Mouse (Mus musculus): ENCODE data around the gene Gys1.
A peak's percentile ranks its signal among the peaks of the same experiment; 100 is the strongest.
"Not testable (repeated sequence)": the region's sequence is repeated elsewhere in the genome, so short reads cannot be mapped to it uniquely, and the experiment has no call there.

Gene Gys1

DNA sequence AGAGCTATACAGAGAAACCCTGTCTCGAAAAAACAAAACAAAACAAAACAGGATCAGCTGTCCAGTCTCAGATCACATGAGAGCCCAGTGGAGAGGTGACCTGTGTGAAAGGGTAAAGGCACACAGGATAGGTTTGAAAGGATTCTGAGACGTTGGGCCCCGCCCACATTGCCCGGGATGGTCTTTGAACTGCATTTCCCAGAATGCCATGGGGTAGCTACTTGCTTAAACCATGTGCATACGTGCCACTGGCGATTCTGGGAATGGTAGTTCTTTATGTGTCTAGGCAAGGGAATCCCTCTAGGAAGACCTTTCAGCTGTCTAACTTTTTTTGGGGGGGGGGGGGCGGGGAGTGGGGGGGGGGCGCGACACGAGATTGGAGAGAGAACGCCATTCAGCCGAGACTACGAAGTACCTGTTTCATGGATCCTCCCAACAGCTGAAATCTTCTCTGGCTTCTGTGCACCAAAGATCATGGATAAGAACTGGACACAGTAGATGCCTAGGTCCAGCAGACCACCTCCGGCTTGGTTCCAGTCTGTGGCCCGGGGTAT lies 46.8 kb downstream of the Gys1 start, which contains the start of gene Tulp2:
TSS of gene Tulp2 (plus strand) at position 504 of the 554 bp plus-strand sequence.
- peak; percentile 80 for DNase-seq

DNA sequence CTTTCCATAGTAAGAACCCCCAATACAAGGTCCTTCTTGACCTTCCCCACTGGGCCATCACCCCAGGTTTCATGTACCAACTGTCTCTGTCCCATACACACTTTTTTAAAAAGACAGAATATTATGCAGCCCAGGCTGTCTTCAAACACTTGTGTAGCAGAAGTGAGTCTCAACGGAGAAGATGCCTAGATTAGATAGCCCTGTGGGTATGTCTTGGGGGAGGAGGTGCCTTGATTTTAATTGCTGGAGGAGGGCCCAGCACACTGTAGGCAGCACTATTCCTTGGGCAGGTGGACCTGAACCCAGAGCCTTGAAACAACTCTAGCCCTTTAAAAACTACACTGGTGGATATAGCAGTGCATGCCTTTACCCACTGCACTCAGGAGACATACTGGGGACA lies 47.5 kb downstream of the Gys1 start:
- DNase-seq, result no peak

GRCm38 (mm10) chr7:45484985-45485384 lies 50.3 kb downstream of the Gys1 start:
- not testable (repeated sequence) for DNase-seq

- DNase-seq, result no peak
Observed at GRCm38 (mm10) chr7:45486158-45486557, 51.5 kb downstream of the Gys1 start.

DNA sequence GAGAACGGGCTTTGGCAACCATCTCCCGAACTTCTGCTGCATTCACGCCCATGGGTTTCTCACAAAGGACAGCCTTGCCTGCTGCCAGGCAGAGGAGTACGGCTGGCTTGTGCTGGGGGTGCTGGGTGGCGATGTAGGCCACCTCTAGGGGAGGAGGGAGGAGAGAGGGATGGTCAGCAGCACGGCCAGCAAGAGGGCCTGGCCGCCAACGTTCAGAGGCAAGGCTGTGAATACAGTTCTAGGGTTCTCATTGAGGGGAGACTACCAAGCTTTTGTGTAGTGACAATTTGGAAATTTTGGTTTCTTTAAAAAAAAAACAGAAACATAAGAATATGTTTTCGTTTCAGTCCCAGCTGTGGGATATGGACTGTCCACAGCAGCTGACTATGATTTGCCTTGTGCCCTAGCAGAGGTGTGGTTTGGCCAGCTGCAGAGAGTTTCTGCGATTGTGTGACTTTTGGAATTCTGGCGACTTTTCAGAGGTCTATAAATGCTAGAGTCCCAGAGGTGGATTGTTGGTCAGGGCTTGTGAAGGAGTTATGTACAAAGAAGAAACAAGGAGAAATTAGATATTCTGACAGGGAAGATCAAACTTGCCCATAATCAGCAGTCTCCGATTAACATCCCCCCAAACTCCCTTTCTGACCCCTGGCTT lies 52.2 kb downstream of the Gys1 start, which contains the start of gene Gm45808:
TSS of gene Gm45808 (minus strand) at position 51 of the 655 bp plus-strand sequence.
- no peak for DNase-seq

- no peak for DNase-seq
Observed at GRCm38 (mm10) chr7:45487861-45488292, 53.2 kb downstream of the Gys1 start.

DNA sequence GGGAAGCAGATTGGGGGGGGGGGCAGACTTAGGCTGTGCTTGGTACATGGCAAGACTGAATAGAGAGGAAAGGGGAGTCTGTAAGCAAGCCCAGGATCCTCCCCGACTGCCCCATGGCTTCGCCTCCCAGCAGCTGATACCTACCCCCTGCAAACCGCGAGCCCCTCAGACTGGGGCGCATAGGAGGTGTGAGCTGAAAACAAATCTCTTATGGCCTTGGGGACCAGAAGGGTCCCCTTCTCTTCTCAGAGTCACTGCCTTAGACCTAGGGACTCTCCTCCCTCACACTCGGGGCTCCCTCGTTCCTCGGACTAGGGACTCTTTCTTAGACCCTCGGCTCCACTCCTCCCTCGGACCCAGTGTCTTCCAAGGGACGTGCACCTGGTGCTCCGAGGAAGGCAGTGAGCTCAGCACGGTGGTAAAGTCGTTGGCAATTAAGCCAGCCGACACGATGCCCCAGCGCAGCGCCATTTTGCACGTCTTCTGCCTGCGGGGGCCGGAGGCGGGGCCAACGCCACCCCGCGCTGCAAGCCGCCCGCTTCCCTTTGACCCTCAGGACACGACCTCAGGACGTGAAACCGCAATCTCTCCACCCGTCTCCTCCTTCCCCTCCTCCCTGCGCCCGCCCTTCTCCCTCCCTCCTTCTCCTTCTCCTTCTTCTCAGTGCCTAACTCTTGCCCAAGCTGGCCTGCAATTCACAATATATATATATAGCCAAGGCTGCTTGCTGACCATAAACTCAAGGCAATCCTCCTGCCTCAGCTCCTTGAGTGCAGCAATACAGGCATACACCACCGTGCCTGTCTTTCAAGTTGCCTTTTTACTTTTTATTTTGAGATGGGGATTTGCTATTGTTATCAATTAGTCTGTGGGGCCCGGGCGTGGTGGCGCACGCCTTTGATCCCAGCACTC lies 53.9 kb downstream of the Gys1 start, which contains the start of gene Dhdh:
TSS of gene Dhdh (minus strand) at position 513 of the 912 bp plus-strand sequence.
- DNase-seq, result peak; percentile 78

DNA sequence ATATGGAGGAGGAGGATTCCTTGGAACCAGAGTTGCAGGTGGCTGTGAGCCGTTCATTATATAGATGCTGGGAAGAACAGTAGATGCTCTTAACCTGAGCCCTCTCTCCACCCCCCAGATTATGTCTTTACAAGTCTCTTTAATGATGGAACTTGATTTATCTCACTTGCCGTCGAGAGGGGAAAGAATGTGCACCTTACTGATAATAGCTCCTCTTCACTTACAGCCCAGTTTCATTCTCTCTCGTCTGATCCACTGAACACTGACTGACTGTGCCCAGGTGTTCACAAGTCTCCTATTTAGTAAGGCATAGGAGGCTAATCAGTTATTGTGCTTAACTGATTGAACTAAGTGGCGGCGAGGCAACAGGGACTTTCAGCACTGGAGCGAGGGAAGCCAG lies 54.9 kb downstream of the Gys1 start:
- DNase-seq, result no peak

DNA sequence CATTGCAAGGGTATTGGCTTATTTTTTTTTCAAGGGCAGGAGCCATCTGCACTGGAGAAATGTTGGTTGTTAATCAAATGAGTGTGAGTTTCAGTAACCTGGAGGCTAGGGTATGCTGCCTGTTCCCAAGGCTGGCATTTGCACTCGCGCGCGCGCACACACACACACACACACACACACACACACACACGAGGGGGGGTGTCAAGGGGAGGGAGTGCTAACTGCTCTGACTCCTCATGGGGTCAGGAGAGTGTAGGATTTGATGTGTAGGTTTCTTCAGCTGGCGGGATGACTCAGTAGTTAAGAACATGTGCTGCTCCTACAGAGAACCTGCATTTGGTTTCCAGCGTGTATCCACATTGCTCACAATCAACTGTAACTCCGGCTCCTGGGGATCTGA lies 56.2 kb downstream of the Gys1 start:
- peak; percentile 44 for DNase-seq

- DNase-seq, result peak; percentile 61
Observed at GRCm38 (mm10) chr7:45491264-45491663, 56.6 kb downstream of the Gys1 start.

DNA sequence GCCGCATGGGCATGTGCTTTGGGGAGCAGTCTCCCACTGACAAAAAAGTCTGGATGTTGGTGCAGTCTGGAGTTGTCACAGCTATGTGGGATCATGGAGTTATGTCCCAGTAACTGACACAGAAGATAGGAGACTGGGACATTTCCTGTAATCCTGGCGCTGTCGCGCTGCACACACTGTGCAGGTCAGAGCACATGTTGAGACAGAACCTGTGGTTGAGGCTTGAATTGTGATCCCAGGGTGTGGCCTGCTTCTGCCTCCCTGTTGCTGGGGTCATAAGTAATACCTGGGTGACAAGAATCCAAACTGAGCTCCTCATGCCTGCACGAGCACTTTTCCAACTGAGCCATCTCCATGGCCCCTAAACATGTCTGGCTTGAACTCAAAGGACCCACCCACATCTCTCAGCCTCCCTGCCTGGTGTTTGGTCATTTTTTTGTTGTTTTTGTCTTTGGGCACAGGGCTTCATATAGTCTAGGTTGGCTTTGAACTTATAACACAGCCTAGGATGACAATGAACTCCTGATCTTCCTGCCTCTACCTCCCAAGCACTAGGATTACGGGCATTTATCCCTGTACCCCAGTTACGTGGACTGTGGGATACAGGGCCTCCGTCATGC lies 57.7 kb downstream of the Gys1 start:
- no peak for DNase-seq

GRCm38 (mm10) chr7:45492951-45493350 lies 58.3 kb downstream of the Gys1 start:
- no peak for DNase-seq

GRCm38 (mm10) chr7:45494548-45494947 lies 59.9 kb downstream of the Gys1 start:
- no peak for DNase-seq

GRCm38 (mm10) chr7:45498427-45498826 lies 63.8 kb downstream of the Gys1 start:
- DNase-seq, result no peak
